Mouse (Mus musculus) kidney, postnatal 0 days (tissue): Measurements from ENCODE around the gene Cacnb4. TPM values are rescaled to one million over a fixed set of nuclear protein-coding genes. Genes with fewer than 3 reads are reported as not detected.

ENCODE experiments used
- ATAC-seq: fragments of 200-750 bp; cut with Nextera tagmentation; replicated peaks from 2 replicates; pipeline ENCODE4 v1.8.0; 2017; ENCODE audit warnings: low read depth, moderate number of reproducible peaks, moderate TSS enrichment, moderate library complexity; ENCODE audit not compliant: low FRiP score
- DNase-seq: peaks from one replicate; pipeline ENCODE4 v3.0.0-alpha.2; 2016; ENCODE audit warnings: low spot score
- H3K27ac ChIP-seq: fragments of 300-500 bp; sonication (generic); 2 replicates; pipeline ENCODE4 v1.5.1; 2014; ENCODE audit warnings: mild to moderate bottlenecking
- H3K27me3 ChIP-seq: fragments of 300-500 bp; sonication (generic); 2 replicates; pipeline ENCODE4 v1.6.1; 2014; ENCODE audit warnings: low read length, mixed read lengths; ENCODE audit not compliant: insufficient read depth
- H3K36me3 ChIP-seq: fragments of 300-500 bp; sonication (generic); 2 replicates; pipeline ENCODE4 v1.6.1; 2014; ENCODE audit warnings: low read length, mixed read lengths; ENCODE audit not compliant: insufficient read depth
- H3K4me1 ChIP-seq: fragments of 300-500 bp; sonication (generic); replicated peaks from 2 replicates; pipeline ENCODE4 v1.6.1; 2014; ENCODE audit warnings: antibody characterized with exemption, low read length, mixed read lengths; ENCODE audit not compliant: insufficient read depth
- H3K4me2 ChIP-seq: fragments of 300-500 bp; sonication (generic); 2 replicates; pipeline ENCODE4 v1.6.1; 2014; ENCODE audit warnings: mild to moderate bottlenecking, low read length, moderate library complexity, mixed read lengths
- H3K4me3 ChIP-seq: fragments of 300-500 bp; sonication (generic); replicated peaks from 2 replicates; pipeline ENCODE4 v1.5.1; 2014; ENCODE audit warnings: low read depth, low read length
- H3K9ac ChIP-seq: fragments of 300-500 bp; sonication (generic); 2 replicates; pipeline ENCODE4 v1.6.1; 2014; ENCODE audit warnings: low read depth, low read length
- H3K9me3 ChIP-seq: fragments of 300-500 bp; sonication (generic); replicated peaks from 2 replicates; pipeline ENCODE4 v1.6.1; 2016; ENCODE audit warnings: low read length, inconsistent platforms, mixed read lengths
- CTCF ChIP-seq: IDR thresholded peaks from 2 replicates; pipeline ENCODE4 v1.5.1; 2016; ENCODE audit warnings: antibody characterized with exemption, low read depth, mild to moderate bottlenecking, moderate library complexity
- WGBS: fragments of 180-500 bp; shearing (Covaris S2); extraction: QIAGEN DNeasy Blood & Tissue Kit; methylation state at CpG from one replicate; pipeline ENCODE4 v1.1.7; 2014; 5-methylcytosine and 5-hydroxymethylcytosine counted together
- polyA plus RNA-seq: library from polyadenylated mRNA; unstranded; fragments of >200 nt; fragmentation: Nextera tagmentation; extraction: Ambion mirVana; gene quantifications from 2 replicates; pipeline ENCODE4 v1.2.1, GENCODE M21; 2015

Gene Cacnb4
- polyA plus RNA-seq, 1 experiment from 2014 or later, result 2.0 TPM

- ATAC-seq, result no peak
- Histone ChIP-seq H3K27me3 (no peaks in the 10 kb centered on the region), H3K9me3 (no peaks in the 10 kb centered on the region), H3K9ac (no peak overlapping the region), H3K36me3 (no peaks in the 10 kb centered on the region), H3K4me3 (no peak overlapping the region), H3K4me1 (0 out of 2 replicates have a peak, but pooled peaks cover 5% of the 10 kb centered on the region), H3K27ac (no peak overlapping the region), H3K4me2 (no peak overlapping the region)
- WGBS, result 91% methylated on average over 11 of the region's 11 CpGs
- TF ChIP-seq CTCF, result no peak
- no peak for DNase-seq
Observed at GRCm38 (mm10) chr2:52474570-52474969, 202.1 kb downstream of the Cacnb4 start.

- H3K27ac ChIP-seq, result no peak overlapping the region
- DNase-seq (no peak), ATAC-seq (no peak)
- no peaks in the 10 kb centered on the region for H3K9me3 ChIP-seq
- no peak for TF ChIP-seq CTCF
- 27% methylated on average over 4 of the region's 4 CpGs for WGBS
- H3K9ac ChIP-seq, result no peak overlapping the region
- no peaks in the 10 kb centered on the region for H3K36me3 ChIP-seq
- no peak overlapping the region for H3K4me3 ChIP-seq
- no peaks in the 10 kb centered on the region for H3K27me3 ChIP-seq
- H3K4me1 ChIP-seq, result 0 out of 2 replicates have a peak, but pooled peaks cover 4% of the 10 kb centered on the region
- H3K4me2 ChIP-seq, result no peak overlapping the region
Observed at GRCm38 (mm10) chr2:52471545-52472291, 204.9 kb downstream of the Cacnb4 start.

GRCm38 (mm10) chr2:52470044-52470560 lies 206.5 kb downstream of the Cacnb4 start:
- Histone ChIP-seq H3K4me3 (no peak overlapping the region), H3K4me1 (no peaks in the 10 kb centered on the region), H3K27ac (no peak overlapping the region), H3K4me2 (no peak overlapping the region), H3K9ac (no peak overlapping the region), H3K36me3 (no peaks in the 10 kb centered on the region), H3K27me3 (no peaks in the 10 kb centered on the region), H3K9me3 (no peaks in the 10 kb centered on the region)
- no peak for TF ChIP-seq CTCF
- ATAC-seq, result no peak
- 92% methylated on average over 4 of the region's 4 CpGs for WGBS
- DNase-seq, result no peak

- Histone ChIP-seq H3K4me2 (no peak overlapping the region), H3K9ac (no peak overlapping the region), H3K27me3 (no peaks in the 10 kb centered on the region), H3K27ac (no peak overlapping the region), H3K9me3 (no peaks in the 10 kb centered on the region), H3K36me3 (no peaks in the 10 kb centered on the region), H3K4me3 (no peak overlapping the region), H3K4me1 (no peaks in the 10 kb centered on the region)
- DNase-seq (no peak), ATAC-seq (no peak)
- no peak for TF ChIP-seq CTCF
- WGBS, result 57% methylated on average over 6 of the region's 6 CpGs
Observed at GRCm38 (mm10) chr2:52467629-52468028, 209.0 kb downstream of the Cacnb4 start.

GRCm38 (mm10) chr2:52461206-52461967 lies 215.2 kb downstream of the Cacnb4 start:
- DNase-seq, result no peak

GRCm38 (mm10) chr2:52455606-52456479 lies 220.8 kb downstream of the Cacnb4 start:
- TF ChIP-seq CTCF, result no peak
- Histone ChIP-seq H3K27me3 (no peaks in the 10 kb centered on the region), H3K27ac (no peak overlapping the region), H3K4me1 (no peaks in the 10 kb centered on the region), H3K9me3 (no peaks in the 10 kb centered on the region), H3K9ac (no peak overlapping the region), H3K4me2 (no peak overlapping the region), H3K4me3 (no peak overlapping the region), H3K36me3 (no peaks in the 10 kb centered on the region)
- WGBS, result 79% methylated on average over 7 of the region's 7 CpGs
- no peak for ATAC-seq
- DNase-seq, result no peak

More at GRCm38 (mm10) chr2:52461206-52461967, 215.2 kb downstream of the Cacnb4 start:
- H3K27ac ChIP-seq, result no peak overlapping the region
- no peak overlapping the region for H3K9ac ChIP-seq
- H3K4me3 ChIP-seq, result no peak overlapping the region
- TF ChIP-seq CTCF, result no peak
- WGBS, result 88% methylated on average over 12 of the region's 12 CpGs
- no peaks in the 10 kb centered on the region for H3K27me3 ChIP-seq
- no peaks in the 10 kb centered on the region for H3K9me3 ChIP-seq
- H3K4me1 ChIP-seq, result no peaks in the 10 kb centered on the region
- H3K4me2 ChIP-seq, result no peak overlapping the region
- ATAC-seq, result no peak
- H3K36me3 ChIP-seq, result no peaks in the 10 kb centered on the region
